ENCODE assay signal across 19 mouse cellular contexts in the genomic region with DNA sequence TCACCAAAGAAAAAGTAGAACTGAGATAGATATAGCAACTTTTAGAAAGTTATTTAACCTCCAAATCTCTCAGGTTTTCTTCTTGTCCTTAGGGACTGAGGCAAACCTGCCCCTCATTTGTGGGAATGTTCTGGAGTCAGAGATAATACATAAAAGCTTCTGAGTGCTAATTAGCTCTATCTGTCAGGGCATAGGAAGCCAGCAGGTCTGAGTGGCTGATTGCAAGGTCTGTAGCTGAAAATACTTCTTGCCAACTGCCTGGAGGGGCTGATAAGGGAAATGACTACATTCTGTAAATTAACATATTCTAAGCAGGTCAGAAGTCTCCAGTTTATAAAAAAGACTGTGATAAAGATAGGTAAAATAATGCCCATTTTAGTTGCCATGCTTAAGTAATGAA.
"Had no signal": no experiment of that assay in that cellular context is flagged by ENCODE, and none has a peak within 500 bp of the region (broad histone marks: within the 10 kb centered on the region; RNA-seq: fewer than 3 reads in every experiment).

No protein-coding gene starts in this region.

- H3K4me3 ChIP-seq: kidney, embryonic 15.5 days; layer of hippocampus, adult 2 months; liver, embryonic 13.5 days; neural tube, embryonic 12.5 days; neural tube, embryonic 15.5 days had no signal

- DNase-seq: kidney, adult 8-10 months; kidney, postnatal 10 days; kidney, postnatal 4 days; layer of hippocampus, adult 9-11 months; liver, embryonic 13.5 days; lung, adult 2 months; lung, postnatal 14 days; lung, postnatal 4 days; right cerebral cortex, adult 18-20 months; right cerebral cortex, postnatal 14 days; right cerebral cortex, postnatal 4 days; thymus, adult 2 months; thymus, postnatal 14 days had no signal

- H3K9ac ChIP-seq: kidney, embryonic 15.5 days; liver, embryonic 13.5 days; neural tube, embryonic 12.5 days; neural tube, embryonic 15.5 days had no signal

- H3K4me2 ChIP-seq: kidney, embryonic 15.5 days; liver, embryonic 13.5 days; neural tube, embryonic 12.5 days; neural tube, embryonic 15.5 days had no signal

- H3K4me1 ChIP-seq: kidney, embryonic 15.5 days; liver, embryonic 13.5 days; neural tube, embryonic 12.5 days; neural tube, embryonic 15.5 days had no signal

- H3K9me3 ChIP-seq: kidney, embryonic 15.5 days; liver, embryonic 13.5 days; neural tube, embryonic 12.5 days; neural tube, embryonic 15.5 days had no signal

- H3K36me3 ChIP-seq: kidney, embryonic 15.5 days; liver, embryonic 13.5 days; neural tube, embryonic 12.5 days; neural tube, embryonic 15.5 days had no signal

- H3K27ac ChIP-seq: kidney, embryonic 15.5 days; layer of hippocampus, adult 2 months; liver, embryonic 13.5 days; neural tube, embryonic 12.5 days; neural tube, embryonic 15.5 days; stomach, postnatal 0 days had no signal

- H3K27me3 ChIP-seq: kidney, embryonic 15.5 days; liver, embryonic 13.5 days; neural tube, embryonic 12.5 days; neural tube, embryonic 15.5 days had no signal

- ATAC-seq: intestine, postnatal 0 days had no signal
